Mouse (Mus musculus): ENCODE measurements around the gene Zfp809. TPM values are rescaled to one million over a fixed set of nuclear protein-coding genes. Genes with fewer than 3 reads are reported as not detected.
"Not testable (repeated sequence)": the region's sequence is repeated elsewhere in the genome, so short reads cannot be mapped to it uniquely, and the experiment has no call there.

Zfp809 gene
- total RNA-seq (2022) = 10 to 100 TPM; 23.0 to 29.1 (median 28.4) TPM

GRCm38 (mm10) chr9:22225581-22226388 is at the start of gene Zfp809:
Gene Zfp809, plus strand, starts transcription at chr9:22225714.
- DNase-seq (ENCODE audit: low spot score) = peak; percentile 100

GRCm38 (mm10) chr9:22188025-22188611 is 37.4 kb upstream of the Zfp809 start, which contains the start of gene Zfp872:
Gene Zfp872, plus strand, starts transcription at chr9:22188090.
- DNase-seq (ENCODE audit: low spot score) = peak; percentile 3

- no peak for DNase-seq (ENCODE audit: low spot score)
Observed at GRCm38 (mm10) chr9:22196412-22196811, 29.1 kb upstream of the Zfp809 start.

- DNase-seq (ENCODE audit: low spot score) = peak; percentile 48
Observed at GRCm38 (mm10) chr9:22213785-22214194, 11.7 kb upstream of the Zfp809 start.

- DNase-seq (ENCODE audit: low spot score) = no peak
Observed at GRCm38 (mm10) chr9:22214549-22214948, 11.0 kb upstream of the Zfp809 start.

GRCm38 (mm10) chr9:22216705-22217104 is 8.8 kb upstream of the Zfp809 start:
- DNase-seq (ENCODE audit: low spot score) = no peak

GRCm38 (mm10) chr9:22217858-22218493 is 7.5 kb upstream of the Zfp809 start:
- DNase-seq (ENCODE audit: low spot score) = no peak

GRCm38 (mm10) chr9:22224066-22224465 is 1.4 kb upstream of the Zfp809 start:
- no peak for DNase-seq (ENCODE audit: low spot score)

GRCm38 (mm10) chr9:22224536-22225503 is 694 bp upstream of the Zfp809 start:
- no peak for DNase-seq (ENCODE audit: low spot score)

GRCm38 (mm10) chr9:22226389-22226673 is 817 bp downstream of the Zfp809 start:
- DNase-seq (ENCODE audit: low spot score) = not testable (repeated sequence)

- peak; percentile 65 for DNase-seq (ENCODE audit: low spot score)
Observed at GRCm38 (mm10) chr9:22226846-22227245, 1.3 kb downstream of the Zfp809 start.

- no peak for DNase-seq (ENCODE audit: low spot score)
Observed at GRCm38 (mm10) chr9:22229386-22230026, 4.0 kb downstream of the Zfp809 start.

- DNase-seq (ENCODE audit: low spot score) = no peak
Observed at GRCm38 (mm10) chr9:22230061-22230460, 4.5 kb downstream of the Zfp809 start.

- DNase-seq (ENCODE audit: low spot score) = no peak
Observed at GRCm38 (mm10) chr9:22230556-22230955, 5.0 kb downstream of the Zfp809 start.

GRCm38 (mm10) chr9:22240001-22240400 is 14.5 kb downstream of the Zfp809 start:
- DNase-seq (ENCODE audit: low spot score) = no peak

GRCm38 (mm10) chr9:22244242-22244641 is 18.7 kb downstream of the Zfp809 start:
- no peak for DNase-seq (ENCODE audit: low spot score)

GRCm38 (mm10) chr9:22256579-22256978 is 31.1 kb downstream of the Zfp809 start:
- DNase-seq (ENCODE audit: low spot score) = no peak

GRCm38 (mm10) chr9:22258784-22259183 is 33.3 kb downstream of the Zfp809 start:
- no peak for DNase-seq (ENCODE audit: low spot score)

GRCm38 (mm10) chr9:22259184-22260091 is 33.9 kb downstream of the Zfp809 start, which contains the start of gene Zfp599:
Gene Zfp599, minus strand, starts transcription at chr9:22259895.
- DNase-seq (ENCODE audit: low spot score) = peak; percentile 47

- no peak for DNase-seq (ENCODE audit: low spot score)
Observed at GRCm38 (mm10) chr9:22260092-22260422, 34.5 kb downstream of the Zfp809 start.
